Mouse (Mus musculus): ENCODE measurements at regions not wholly inside any gene's neighbourhood (a gene's known extent, or its start where the extent isn't known, plus 50 kb on each side); places are given as distances from the start of the nearest gene placed in this dataset.

- no peaks in the 10 kb centered on the region for H3K36me3 ChIP-seq
- no peaks in the 10 kb centered on the region for H3K4me1 ChIP-seq
- 92% methylated on average over 4 of the region's 4 CpGs for WGBS
- H3K9me3 ChIP-seq = no peaks in the 10 kb centered on the region
- no peak overlapping the region for H3K4me2 ChIP-seq (replicated peaks)
- H3K4me3 ChIP-seq = no peak overlapping the region
- no peaks in the 10 kb centered on the region for H3K27me3 ChIP-seq
- no peak overlapping the region for H3K27ac ChIP-seq (replicated peaks)
- H3K9ac ChIP-seq (replicated peaks) = no peak overlapping the region
- no peak for ATAC-seq (ENCODE audit: low FRiP score, low read depth)
Measured at GRCm38 (mm10) chr17:16027989-16028388, 197.2 kb upstream of the Rgmb start.

- Histone ChIP-seq H3K9me3 (no peaks in the 10 kb centered on the region), H3K27ac (replicated peaks) (peak overlapping the region; percentile 71), H3K4me2 (replicated peaks) (no peak overlapping the region; the same call in 1 of the 2 replicates), H3K4me1 (peaks cover 7% of the 10 kb centered on the region; the same call in 1 of the 2 replicates), H3K27me3 (no peaks in the 10 kb centered on the region), H3K4me3 (no peak overlapping the region), H3K36me3 (no peaks in the 10 kb centered on the region), H3K9ac (replicated peaks) (no peak overlapping the region)
- peak; percentile 92 for ATAC-seq (ENCODE audit: low FRiP score, low read depth)
- 21% methylated on average over 7 of the region's 7 CpGs for WGBS
Measured at GRCm38 (mm10) chr17:16004871-16005575, 174.2 kb upstream of the Rgmb start.

GRCm38 (mm10) chr17:16004002-16004401 is 173.2 kb upstream of the Rgmb start:
- Histone ChIP-seq H3K4me2 (replicated peaks) (no peak overlapping the region), H3K27me3 (no peaks in the 10 kb centered on the region), H3K9me3 (no peaks in the 10 kb centered on the region), H3K4me3 (no peak overlapping the region), H3K4me1 (peaks cover 7% of the 10 kb centered on the region; the same call in 1 of the 2 replicates), H3K9ac (replicated peaks) (no peak overlapping the region), H3K36me3 (no peaks in the 10 kb centered on the region), H3K27ac (replicated peaks) (no peak overlapping the region)
- ATAC-seq (ENCODE audit: low FRiP score, low read depth) = no peak
- 70% methylated on average over 4 of the region's 4 CpGs for WGBS

DNA sequence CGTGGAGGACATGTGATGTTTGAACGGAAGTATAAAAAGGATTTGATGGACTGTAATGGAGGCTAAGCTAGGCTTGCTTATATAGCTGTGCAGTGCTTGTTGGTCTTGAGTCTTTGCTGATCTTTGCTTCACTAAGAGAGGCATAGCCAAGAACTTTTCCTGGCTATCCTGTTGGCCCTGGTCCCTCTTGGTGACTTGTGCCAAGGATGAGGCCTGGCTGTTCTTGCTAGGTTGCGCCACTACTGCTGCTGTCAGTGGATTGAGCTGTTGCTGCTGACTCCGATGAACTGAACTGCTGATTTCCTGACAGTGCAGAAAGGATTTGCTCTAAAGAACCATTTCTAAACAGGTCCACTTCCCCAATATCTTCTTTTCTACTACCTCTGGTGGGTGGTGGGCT is 167.9 kb upstream of the Rgmb start:
- Histone ChIP-seq H3K27me3 (no peaks in the 10 kb centered on the region), H3K27ac (replicated peaks) (no peak overlapping the region), H3K9me3 (0 out of 2 replicates have a peak, but pooled peaks cover 5% of the 10 kb centered on the region), H3K4me1 (peaks cover 7% of the 10 kb centered on the region), H3K4me3 (no peak overlapping the region), H3K36me3 (no peaks in the 10 kb centered on the region), H3K4me2 (replicated peaks) (no peak overlapping the region), H3K9ac (replicated peaks) (no peak overlapping the region)
- WGBS = 92% methylated on average over 4 of the region's 4 CpGs
- ATAC-seq (ENCODE audit: low FRiP score, low read depth) = no peak

DNA sequence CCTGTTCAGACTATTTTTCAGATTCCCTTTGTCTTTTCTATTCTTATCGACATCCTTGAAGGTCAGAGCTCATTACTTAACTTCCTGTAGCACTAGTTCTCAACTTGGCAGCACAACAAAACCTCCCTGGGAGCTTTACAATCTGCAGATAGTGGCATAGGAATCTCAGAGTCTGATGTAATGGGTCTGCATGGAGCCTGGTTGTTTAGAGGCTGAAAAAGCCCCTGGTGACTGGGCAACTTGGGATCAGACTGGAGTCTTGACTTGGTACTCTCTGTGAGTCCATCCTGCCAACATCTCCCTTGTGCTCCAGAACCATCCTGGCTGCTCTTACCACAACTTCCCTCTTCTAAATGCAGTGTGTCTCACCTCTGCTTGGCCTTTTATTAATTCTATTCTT is 166.4 kb upstream of the Rgmb start:
- Histone ChIP-seq H3K27ac (replicated peaks) (no peak overlapping the region), H3K9me3 (0 out of 2 replicates have a peak, but pooled peaks cover 5% of the 10 kb centered on the region), H3K27me3 (no peaks in the 10 kb centered on the region), H3K36me3 (no peaks in the 10 kb centered on the region), H3K9ac (replicated peaks) (no peak overlapping the region), H3K4me2 (replicated peaks) (no peak overlapping the region), H3K4me1 (peaks cover 16% of the 10 kb centered on the region), H3K4me3 (no peak overlapping the region)
- no peak for ATAC-seq (ENCODE audit: low FRiP score, low read depth)
- WGBS = 57% methylated on average over 1 of the region's 1 CpGs

DNA sequence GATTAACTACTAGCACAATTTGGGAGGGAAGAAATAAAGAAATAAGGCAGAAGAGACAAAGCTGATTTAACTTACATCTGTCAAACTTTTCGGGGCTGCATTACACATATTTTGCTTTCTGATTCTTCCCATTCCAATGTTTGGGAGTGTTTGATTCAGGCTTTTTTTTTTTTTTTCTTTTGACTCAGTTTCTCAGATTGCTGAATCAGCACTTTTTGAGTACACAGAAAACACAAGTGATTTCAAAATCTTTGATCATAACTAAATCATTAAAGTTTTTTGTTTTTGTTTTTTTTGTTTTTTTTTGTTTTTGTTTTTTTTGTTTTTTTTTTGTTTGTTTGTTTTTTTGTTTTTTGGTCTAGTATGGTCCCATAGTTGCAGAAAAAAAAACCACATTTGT is 164.7 kb upstream of the Rgmb start:
- H3K4me1 ChIP-seq = peaks cover 31% of the 10 kb centered on the region
- no peak overlapping the region for H3K4me2 ChIP-seq (replicated peaks)
- WGBS = 93% methylated on average over 1 of the region's 1 CpGs
- ATAC-seq (ENCODE audit: low FRiP score, low read depth) = no peak
- H3K4me3 ChIP-seq = no peak overlapping the region
- 0 out of 2 replicates have a peak, but pooled peaks cover 5% of the 10 kb centered on the region for H3K9me3 ChIP-seq
- no peak overlapping the region for H3K27ac ChIP-seq (replicated peaks)
- no peaks in the 10 kb centered on the region for H3K27me3 ChIP-seq
- H3K9ac ChIP-seq (replicated peaks) = no peak overlapping the region
- no peaks in the 10 kb centered on the region for H3K36me3 ChIP-seq

GRCm38 (mm10) chr17:15993361-15994287 is 162.8 kb upstream of the Rgmb start:
- peak; percentile 83 for ATAC-seq (ENCODE audit: low FRiP score, low read depth)
- Histone ChIP-seq H3K4me1 (peaks cover 43% of the 10 kb centered on the region), H3K36me3 (no peaks in the 10 kb centered on the region), H3K4me3 (no peak overlapping the region), H3K27ac (replicated peaks) (peak overlapping the region; percentile 85), H3K9ac (replicated peaks) (no peak overlapping the region), H3K9me3 (0 out of 2 replicates have a peak, but pooled peaks cover 3% of the 10 kb centered on the region), H3K27me3 (no peaks in the 10 kb centered on the region), H3K4me2 (replicated peaks) (no peak overlapping the region)
- WGBS = 13% methylated on average over 7 of the region's 7 CpGs

- H3K27ac ChIP-seq (replicated peaks) = peak overlapping the region; percentile 5; the same call in 1 of the 2 replicates
Measured at GRCm38 (mm10) chr17:15991916-15992315, 161.1 kb upstream of the Rgmb start.

DNA sequence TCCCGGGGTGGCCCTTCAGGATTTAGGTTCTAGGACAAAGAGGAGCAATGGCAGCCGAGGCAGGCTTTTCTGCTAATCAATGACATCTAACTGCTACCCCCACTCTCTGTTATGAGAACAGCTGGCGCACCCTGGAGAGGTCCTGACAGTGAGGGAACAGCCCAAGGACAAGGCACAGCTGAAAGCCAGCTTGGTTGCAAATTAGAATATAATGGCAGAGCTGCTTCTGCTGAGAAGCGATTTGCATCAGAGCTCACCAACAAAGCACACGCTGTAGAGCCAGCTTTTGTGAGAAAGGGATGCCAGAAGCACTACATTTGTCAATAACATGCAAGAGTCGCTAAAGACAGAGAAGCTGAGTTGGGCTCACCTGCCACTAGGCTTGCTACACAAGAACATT is 159.5 kb upstream of the Rgmb start:
- Histone ChIP-seq H3K4me1 (peaks cover 43% of the 10 kb centered on the region), H3K9me3 (no peaks in the 10 kb centered on the region), H3K27me3 (no peaks in the 10 kb centered on the region), H3K36me3 (no peaks in the 10 kb centered on the region), H3K9ac (replicated peaks) (no peak overlapping the region), H3K4me2 (replicated peaks) (peak overlapping the region; percentile 23), H3K27ac (replicated peaks) (peak overlapping the region; percentile 83), H3K4me3 (no peak overlapping the region)
- 6% methylated on average over 6 of the region's 6 CpGs for WGBS
- peak; percentile 84 for ATAC-seq (ENCODE audit: low FRiP score, low read depth)

More at GRCm38 (mm10) chr17:15991916-15992315, 161.1 kb upstream of the Rgmb start:
- no peaks in the 10 kb centered on the region for H3K9me3 ChIP-seq
- no peak overlapping the region for H3K9ac ChIP-seq (replicated peaks)
- no peak overlapping the region for H3K4me2 ChIP-seq (replicated peaks)
- no peaks in the 10 kb centered on the region for H3K36me3 ChIP-seq
- no peaks in the 10 kb centered on the region for H3K27me3 ChIP-seq
- peaks cover 43% of the 10 kb centered on the region for H3K4me1 ChIP-seq
- H3K4me3 ChIP-seq = no peak overlapping the region
- WGBS = 55% methylated on average over 5 of the region's 5 CpGs
- no peak for ATAC-seq (ENCODE audit: low FRiP score, low read depth)

DNA sequence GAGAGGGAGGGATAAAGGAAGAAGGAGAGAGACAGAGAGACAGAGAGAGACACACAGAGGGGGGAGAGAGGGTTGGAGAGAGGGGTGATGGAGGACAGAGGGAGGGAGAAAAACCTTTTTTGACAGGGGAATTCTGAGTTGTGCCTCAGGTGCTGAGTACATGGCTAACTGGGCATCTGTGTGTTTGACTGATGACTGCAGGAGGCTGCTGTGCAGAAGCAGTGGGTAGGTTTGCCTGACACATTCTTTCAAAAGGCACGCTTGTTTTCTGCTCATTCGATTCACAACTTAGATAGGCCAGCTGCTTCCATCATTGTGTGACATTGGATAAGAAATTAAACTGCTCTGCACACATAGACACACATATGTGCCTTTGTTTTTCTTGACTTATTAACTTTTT is 150.7 kb upstream of the Rgmb start:
- 49% methylated on average over 2 of the region's 2 CpGs for WGBS
- peaks cover 4% of the 10 kb centered on the region; the same call in 1 of the 2 replicates for H3K4me1 ChIP-seq
- no peaks in the 10 kb centered on the region for H3K27me3 ChIP-seq
- H3K9me3 ChIP-seq = no peaks in the 10 kb centered on the region
- H3K4me3 ChIP-seq = no peak overlapping the region
- no peaks in the 10 kb centered on the region for H3K36me3 ChIP-seq
- H3K4me2 ChIP-seq (replicated peaks) = no peak overlapping the region
- ATAC-seq (ENCODE audit: low FRiP score, low read depth) = no peak; the same call in 1 of the 2 replicates
- no peak overlapping the region for H3K9ac ChIP-seq (replicated peaks)
- peak overlapping the region; percentile 30; the same call in 1 of the 2 replicates for H3K27ac ChIP-seq (replicated peaks)

GRCm38 (mm10) chr17:15977374-15978031 is 146.7 kb upstream of the Rgmb start:
- WGBS = 31% methylated on average over 7 of the region's 7 CpGs
- Histone ChIP-seq H3K4me3 (no peak overlapping the region), H3K9me3 (no peaks in the 10 kb centered on the region), H3K9ac (replicated peaks) (no peak overlapping the region), H3K36me3 (no peaks in the 10 kb centered on the region), H3K4me1 (peaks cover 4% of the 10 kb centered on the region; the same call in 1 of the 2 replicates), H3K27ac (replicated peaks) (peak overlapping the region; percentile 81), H3K27me3 (no peaks in the 10 kb centered on the region), H3K4me2 (replicated peaks) (peak overlapping the region; percentile 15; the same call in 1 of the 2 replicates)
- peak; percentile 96 for ATAC-seq (ENCODE audit: low FRiP score, low read depth)
